Mouse (Mus musculus) small intestine, adult 2 months (tissue): Measurements from ENCODE around the gene Slc35d1. TPM values are rescaled to one million over a fixed set of nuclear protein-coding genes. Genes with fewer than 3 reads are reported as not detected.

Experiments used
- H3K27ac ChIP-seq: fragments of 200-500 bp; 2 replicates; pipeline ENCODE4 v1.5.1; 2012; ENCODE audit warnings: low read depth, low read length, control low read depth, inconsistent platforms; ENCODE audit not compliant: insufficient read depth
- H3K27me3 ChIP-seq: fragments of 200-500 bp; 2 replicates; pipeline ENCODE4 v1.6.1; 2012; ENCODE audit warnings: mild to moderate bottlenecking, moderate library complexity, low read length, inconsistent platforms; ENCODE audit not compliant: control insufficient read depth, insufficient read depth
- H3K36me3 ChIP-seq: fragments of 200-500 bp; 2 replicates; pipeline ENCODE4 v1.6.1; 2012; ENCODE audit warnings: mild to moderate bottlenecking, low read length, control low read depth, inconsistent platforms; ENCODE audit not compliant: control insufficient read depth, insufficient read depth
- H3K4me1 ChIP-seq: fragments of 200-500 bp; 2 replicates; pipeline ENCODE4 v1.6.1; 2012; ENCODE audit warnings: low read length, inconsistent platforms, mixed read lengths; ENCODE audit not compliant: control insufficient read depth, insufficient read depth, insufficient read length
- H3K4me3 ChIP-seq: fragments of 200-500 bp; 2 replicates; pipeline ENCODE4 v1.5.1; 2012; ENCODE audit warnings: low read depth, mild to moderate bottlenecking, control low read depth, inconsistent platforms, low read length, moderate library complexity
- CTCF ChIP-seq: fragments of 200-500 bp; IDR thresholded peaks from 2 replicates; pipeline ENCODE4 v1.5.1; 2012; ENCODE audit warnings: low read depth, mild to moderate bottlenecking, control low read depth, inconsistent platforms, low read length, moderate library complexity, mixed read lengths; ENCODE audit not compliant: insufficient replicate concordance, insufficient read length; ENCODE audit errors: extremely low read depth
- POLR2A ChIP-seq: fragments of 200-500 bp; IDR thresholded peaks from 2 replicates; pipeline ENCODE4 v1.6.1; 2012; ENCODE audit warnings: low read depth, mild to moderate bottlenecking, control low read depth, inconsistent platforms, low read length, moderate library complexity
- WGBS: fragments of 180-500 bp; shearing (Covaris S2); methylation state at CpG from one replicate; pipeline ENCODE4 v1.1.7; 2018; 5-methylcytosine and 5-hydroxymethylcytosine counted together
- polyA plus RNA-seq: library from polyadenylated mRNA; depleted of rRNA; stranded (reverse); fragments of >200 nt; gene quantifications from 2 replicates; pipeline ENCODE4 v1.2.3, GENCODE M21; 2012

Slc35d1 gene
- polyA plus RNA-seq, 1 experiment: 10.2 TPM

- peaks cover 2% of the 10 kb centered on the region; the same call in 1 of the 2 replicates for H3K4me1 ChIP-seq
- H3K36me3 ChIP-seq: peaks cover 13% of the 10 kb centered on the region
- TF ChIP-seq CTCF (no peak), POLR2A (no peak)
- H3K4me3 ChIP-seq: peak overlapping the region; percentile 82
- 3% methylated on average over 30 of the region's 30 CpGs for whole genome bisulfite sequencing
- no peaks in the 10 kb centered on the region for H3K27me3 ChIP-seq
- peak overlapping the region; percentile 63; the same call in 1 of the 2 replicates for H3K27ac ChIP-seq
These were observed 986 bp downstream of the Slc35d1 start for GRCm38 (mm10) chr4:103213859-103214497.

GRCm38 (mm10) chr4:103208553-103208952, 6.4 kb downstream of the Slc35d1 start:
- Histone ChIP-seq H3K27ac (no peak overlapping the region), H3K27me3 (no peaks in the 10 kb centered on the region), H3K4me1 (no peaks in the 10 kb centered on the region), H3K36me3 (peaks cover 43% of the 10 kb centered on the region), H3K4me3 (no peak overlapping the region)
- WGBS: 94% methylated on average over 1 of the region's 1 CpGs
- no peak for TF ChIP-seq POLR2A
- no peak for TF ChIP-seq CTCF

GRCm38 (mm10) chr4:103203646-103204045, 11.3 kb downstream of the Slc35d1 start:
- 87% methylated on average over 2 of the region's 2 CpGs for WGBS
- Histone ChIP-seq H3K27ac (no peak overlapping the region), H3K4me1 (no peaks in the 10 kb centered on the region), H3K27me3 (no peaks in the 10 kb centered on the region), H3K36me3 (peaks cover 44% of the 10 kb centered on the region), H3K4me3 (no peak overlapping the region)
- TF ChIP-seq POLR2A (no peak), CTCF (no peak)

- Histone ChIP-seq H3K27me3 (no peaks in the 10 kb centered on the region), H3K36me3 (peaks cover 35% of the 10 kb centered on the region), H3K27ac (no peak overlapping the region), H3K4me1 (no peaks in the 10 kb centered on the region), H3K4me3 (no peak overlapping the region)
- no peak for TF ChIP-seq POLR2A
- TF ChIP-seq CTCF: no peak
- WGBS: 90% methylated on average over 1 of the region's 1 CpGs
These were observed 14.9 kb downstream of the Slc35d1 start for GRCm38 (mm10) chr4:103200046-103200445.

- Histone ChIP-seq H3K27me3 (no peaks in the 10 kb centered on the region), H3K36me3 (peaks cover 29% of the 10 kb centered on the region), H3K4me3 (no peak overlapping the region), H3K27ac (no peak overlapping the region), H3K4me1 (no peaks in the 10 kb centered on the region)
- no peak for TF ChIP-seq POLR2A
- no peak for TF ChIP-seq CTCF
- WGBS: 73% methylated on average over 4 of the region's 4 CpGs
These were observed 15.9 kb downstream of the Slc35d1 start for GRCm38 (mm10) chr4:103199086-103199485.

GRCm38 (mm10) chr4:103197401-103197800, 17.6 kb downstream of the Slc35d1 start:
- Histone ChIP-seq H3K4me3 (no peak overlapping the region), H3K4me1 (no peaks in the 10 kb centered on the region), H3K36me3 (peaks cover 31% of the 10 kb centered on the region), H3K27ac (no peak overlapping the region), H3K27me3 (no peaks in the 10 kb centered on the region)
- TF ChIP-seq CTCF (no peak), POLR2A (no peak)
- WGBS: 88% methylated on average over 8 of the region's 8 CpGs

- H3K27me3 ChIP-seq: no peaks in the 10 kb centered on the region
- no peak overlapping the region for H3K27ac ChIP-seq
- no peak overlapping the region for H3K4me3 ChIP-seq
- H3K36me3 ChIP-seq: peaks cover 40% of the 10 kb centered on the region
- H3K4me1 ChIP-seq: no peaks in the 10 kb centered on the region
- TF ChIP-seq POLR2A: no peak
- TF ChIP-seq CTCF: no peak; the same call in 1 of the 2 replicates
- WGBS: 89% methylated on average over 2 of the region's 2 CpGs
These were observed 22.5 kb downstream of the Slc35d1 start for GRCm38 (mm10) chr4:103192421-103192820.
